Mouse (Mus musculus): ENCODE data around the gene Pgap2.

The Pgap2 gene

GRCm38 (mm10) chr7:102209756-102210721 lies at the start of gene Pgap2, which contains the start of gene Nup98:
TSS of gene Pgap2 (plus strand) at chr7:102210208.
TSS of gene Nup98 (minus strand) at chr7:102210176.
- peak; percentile 100 for DNase-seq (ENCODE audit: low read depth, low spot score)

GRCm38 (mm10) chr7:102170300-102170699 lies 39.7 kb upstream of the Pgap2 start:
- DNase-seq (ENCODE audit: low read depth, low spot score) = peak; percentile 66

DNA sequence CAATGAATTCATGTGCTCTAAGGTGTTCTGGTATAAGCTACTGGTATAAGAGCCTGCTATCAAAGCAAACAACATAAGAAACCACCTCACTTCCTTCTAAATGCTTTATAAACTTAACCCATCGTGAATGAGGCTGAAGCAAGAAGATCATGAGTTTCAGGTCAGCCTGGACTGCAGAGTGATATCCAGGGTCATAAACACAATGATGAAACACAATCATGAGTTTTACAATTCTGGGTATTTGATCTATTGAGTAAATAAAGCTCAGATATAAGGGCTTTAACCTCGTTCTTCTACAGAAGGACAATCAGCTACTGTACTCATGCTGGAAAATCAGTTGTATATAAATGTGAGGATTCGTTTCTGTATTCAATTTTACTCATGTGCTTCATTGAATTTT lies 26.2 kb upstream of the Pgap2 start:
- no peak for DNase-seq (ENCODE audit: low read depth, low spot score)

DNA sequence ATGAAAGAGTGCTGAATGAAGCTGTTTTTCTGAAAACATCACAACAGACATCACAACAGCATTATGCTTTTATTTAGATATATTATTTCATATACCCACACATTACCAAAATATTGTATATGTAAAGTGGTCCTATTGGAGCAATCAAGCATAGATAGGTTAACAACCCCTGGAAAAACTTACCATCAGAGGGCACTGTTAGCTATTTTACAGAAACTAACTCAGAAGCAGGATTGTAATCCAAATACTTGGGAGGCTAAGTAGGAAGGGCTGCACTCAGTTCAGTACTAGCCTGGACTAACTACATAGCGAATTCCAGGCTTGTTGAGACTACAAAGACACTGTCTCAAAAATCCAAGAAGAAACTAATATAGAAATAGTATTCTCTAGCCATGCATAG lies 17.7 kb upstream of the Pgap2 start:
- DNase-seq (ENCODE audit: low read depth, low spot score) = no peak

GRCm38 (mm10) chr7:102200576-102200975 lies 9.4 kb upstream of the Pgap2 start:
- peak; percentile 65 for DNase-seq (ENCODE audit: low read depth, low spot score)

DNA sequence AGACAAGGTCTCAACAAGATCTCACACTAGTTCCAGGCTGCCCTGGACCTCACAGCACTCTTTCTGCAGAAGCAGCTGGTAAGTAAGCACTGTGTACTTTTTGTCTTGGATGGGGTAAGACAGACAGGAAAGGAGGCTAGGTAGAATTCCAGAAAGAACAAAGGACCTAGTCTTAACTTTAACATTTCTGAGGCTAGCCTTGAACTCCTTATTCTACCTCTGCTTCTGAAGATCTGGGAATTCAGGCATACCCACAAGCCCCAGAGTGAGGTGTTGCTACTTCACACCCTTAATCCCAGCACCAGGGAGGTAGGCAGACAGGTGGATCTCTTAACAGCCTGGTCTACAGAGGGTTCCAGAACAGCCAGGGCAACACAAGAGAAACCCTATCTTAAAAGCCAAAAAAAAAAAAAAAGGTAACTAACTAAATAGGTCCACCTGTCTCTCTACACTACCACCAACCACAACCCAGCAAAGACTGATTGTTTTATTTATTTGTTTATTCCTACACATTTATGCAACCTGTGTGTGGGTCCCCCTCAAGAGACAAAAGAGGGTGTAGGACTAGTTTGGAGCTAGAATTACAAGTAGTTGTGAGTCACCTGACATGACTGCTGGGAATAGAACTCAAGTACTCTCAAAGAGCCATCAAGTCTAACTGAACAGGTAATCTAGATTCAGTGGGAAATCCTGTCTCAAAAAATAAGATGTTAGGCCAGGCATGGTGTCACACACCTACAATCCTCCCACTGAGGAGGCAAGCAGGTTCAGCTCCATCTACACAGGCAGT lies 8.8 kb upstream of the Pgap2 start:
- peak; percentile 68 for DNase-seq (ENCODE audit: low read depth, low spot score)

GRCm38 (mm10) chr7:102204296-102204857 lies 5.6 kb upstream of the Pgap2 start:
- no peak for DNase-seq (ENCODE audit: low read depth, low spot score)

DNA sequence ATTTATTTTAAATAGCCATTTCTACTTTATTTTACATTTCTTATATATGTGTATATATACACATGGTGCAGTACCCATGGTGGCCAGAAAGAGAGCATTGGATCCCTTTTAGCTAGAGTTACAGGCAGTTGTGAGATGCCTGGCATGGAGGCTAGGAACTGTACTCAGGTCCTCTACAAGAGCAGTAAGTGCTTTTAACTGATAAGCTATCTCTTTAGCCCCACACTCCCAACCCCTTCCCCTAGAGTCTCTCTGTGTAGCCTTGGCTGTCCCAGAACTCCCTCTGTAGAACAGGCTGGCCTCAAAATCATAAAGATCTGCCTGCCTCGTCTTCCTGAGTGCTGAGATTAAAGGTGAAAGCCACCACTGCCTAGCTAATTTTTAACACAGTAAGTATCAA lies 4.4 kb upstream of the Pgap2 start:
- no peak for DNase-seq (ENCODE audit: low read depth, low spot score)

- DNase-seq (ENCODE audit: low read depth, low spot score) = no peak
Observed at GRCm38 (mm10) chr7:102208806-102209363, 1.1 kb upstream of the Pgap2 start.

- DNase-seq (ENCODE audit: low read depth, low spot score) = peak; percentile 23
Observed at GRCm38 (mm10) chr7:102211071-102211470, 1.1 kb downstream of the Pgap2 start.

DNA sequence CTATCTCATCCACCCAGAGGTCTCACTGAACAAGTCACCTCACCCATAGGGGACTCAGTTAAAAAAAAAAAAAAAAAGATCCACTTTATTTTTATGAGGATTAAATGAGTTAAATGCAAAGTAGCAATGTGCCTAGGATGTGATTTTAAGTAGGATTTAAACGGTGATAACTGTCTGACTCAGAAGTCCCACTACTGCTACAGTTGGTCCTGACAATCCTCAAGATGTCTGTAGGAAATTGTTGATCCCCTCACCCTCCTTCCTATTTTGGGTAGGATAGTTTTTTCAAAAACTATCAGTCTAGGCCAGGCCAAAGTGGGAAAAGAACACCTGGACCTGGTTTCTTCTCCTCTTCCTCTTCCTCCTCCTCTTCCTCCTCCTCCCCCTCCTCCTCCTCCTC lies 11.9 kb downstream of the Pgap2 start:
- DNase-seq (ENCODE audit: low read depth, low spot score) = no peak

GRCm38 (mm10) chr7:102222336-102222735 lies 12.3 kb downstream of the Pgap2 start:
- DNase-seq (ENCODE audit: low read depth, low spot score) = peak; percentile 81

DNA sequence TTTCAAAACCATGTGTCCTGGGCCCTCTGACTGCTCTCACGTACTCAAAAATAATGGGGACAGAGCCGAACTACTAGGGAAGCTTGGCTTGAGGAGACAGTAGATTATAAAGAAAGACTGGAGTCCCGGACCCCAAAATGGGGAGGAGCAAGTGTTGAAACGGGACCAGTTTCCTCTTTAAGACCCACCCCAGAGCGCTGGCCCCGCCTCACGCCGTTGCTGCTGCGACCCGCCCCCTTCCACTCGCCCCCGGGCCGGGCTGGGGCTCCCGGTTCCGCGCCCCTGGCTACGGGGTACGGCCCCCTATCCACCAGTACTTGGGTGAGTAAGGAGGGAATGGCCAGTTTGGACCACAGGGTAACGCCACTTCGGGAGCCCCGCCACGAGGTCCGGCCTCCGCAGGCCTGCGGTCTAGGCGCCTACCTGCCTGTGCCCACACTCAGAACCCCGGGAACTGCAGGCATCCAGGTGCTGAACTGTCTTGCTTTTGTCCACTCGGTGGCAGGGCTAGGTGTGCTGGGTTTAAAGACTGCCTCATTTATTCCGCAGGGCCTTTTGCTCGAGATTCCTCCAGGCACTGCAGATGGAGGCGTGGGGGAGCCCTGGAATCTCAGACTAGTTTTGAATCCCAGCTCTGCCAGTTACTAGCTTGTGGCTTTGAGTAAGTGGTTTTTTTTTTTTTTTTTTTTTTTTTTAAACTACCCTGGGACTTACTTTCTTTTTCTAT lies 13.0 kb downstream of the Pgap2 start:
- DNase-seq (ENCODE audit: low read depth, low spot score) = peak; percentile 72

GRCm38 (mm10) chr7:102223883-102224738 lies 14.1 kb downstream of the Pgap2 start:
- DNase-seq (ENCODE audit: low read depth, low spot score) = no peak

DNA sequence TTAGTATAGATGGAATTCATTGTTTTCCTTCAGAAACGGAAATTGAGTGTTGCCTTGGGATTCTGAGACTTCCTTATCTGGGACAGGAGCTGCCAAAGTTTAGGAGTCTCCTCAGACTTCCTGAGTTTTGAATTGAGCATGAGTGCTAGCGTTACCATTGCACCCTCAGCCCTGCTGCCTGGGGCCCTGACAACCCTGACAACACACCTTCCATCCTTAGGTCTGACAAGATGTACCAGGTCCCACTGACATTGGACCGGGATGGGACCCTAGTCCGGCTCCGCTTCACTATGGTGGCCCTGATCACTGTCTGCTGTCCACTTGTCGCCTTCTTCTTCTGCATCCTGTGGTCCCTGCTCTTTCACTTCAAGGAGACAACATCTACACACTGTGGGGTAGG lies 16.0 kb downstream of the Pgap2 start:
- no peak for DNase-seq (ENCODE audit: low read depth, low spot score)

DNA sequence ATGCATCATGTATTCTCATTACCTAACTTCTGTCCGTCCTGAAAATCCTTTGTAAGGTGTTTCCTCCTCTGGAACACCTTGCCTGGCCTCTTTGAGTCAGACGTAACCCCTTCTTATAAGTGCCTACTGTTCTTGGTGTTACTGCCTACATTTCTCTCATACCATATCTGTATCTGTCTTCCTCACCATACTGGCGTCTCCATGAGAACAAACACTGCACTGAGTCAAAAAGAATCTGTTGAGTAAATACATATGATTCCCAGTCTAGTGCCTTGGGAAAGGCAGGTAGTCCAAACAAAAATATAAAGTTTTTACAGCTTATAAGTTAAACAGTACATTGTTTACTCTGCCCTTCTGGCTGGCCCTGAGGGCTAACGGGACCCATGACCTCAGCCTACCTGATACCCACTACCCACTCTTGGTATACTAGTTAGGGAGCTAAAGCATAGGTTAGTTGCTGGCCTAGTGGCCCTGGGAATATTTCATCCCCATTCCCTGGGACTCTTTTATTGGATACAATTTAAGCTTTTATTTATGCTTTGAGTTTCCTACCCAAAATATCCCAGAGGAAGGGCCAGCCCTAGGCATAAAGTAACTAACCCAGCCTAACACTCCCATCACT lies 18.2 kb downstream of the Pgap2 start:
- no peak for DNase-seq (ENCODE audit: low read depth, low spot score)

DNA sequence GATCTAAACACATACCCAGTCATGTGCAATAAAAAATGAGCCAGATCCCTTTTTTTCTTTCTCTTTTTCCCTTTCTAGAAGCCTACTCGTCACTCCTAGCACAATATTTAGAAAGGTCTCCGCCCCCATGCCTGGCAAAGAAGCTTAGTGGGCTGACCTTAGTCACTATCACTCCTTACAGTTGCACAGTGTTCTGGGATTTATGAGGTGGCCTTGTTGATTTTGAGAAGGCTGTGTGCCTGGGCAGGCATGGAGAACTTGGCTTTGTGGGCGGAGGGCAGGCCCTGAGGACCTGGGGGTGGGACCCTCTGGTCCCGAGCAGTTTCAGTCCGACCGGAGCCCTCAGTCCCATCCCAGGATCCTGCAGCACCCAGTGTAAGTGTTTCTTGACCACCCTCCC lies 19.8 kb downstream of the Pgap2 start:
- DNase-seq (ENCODE audit: low read depth, low spot score) = no peak

DNA sequence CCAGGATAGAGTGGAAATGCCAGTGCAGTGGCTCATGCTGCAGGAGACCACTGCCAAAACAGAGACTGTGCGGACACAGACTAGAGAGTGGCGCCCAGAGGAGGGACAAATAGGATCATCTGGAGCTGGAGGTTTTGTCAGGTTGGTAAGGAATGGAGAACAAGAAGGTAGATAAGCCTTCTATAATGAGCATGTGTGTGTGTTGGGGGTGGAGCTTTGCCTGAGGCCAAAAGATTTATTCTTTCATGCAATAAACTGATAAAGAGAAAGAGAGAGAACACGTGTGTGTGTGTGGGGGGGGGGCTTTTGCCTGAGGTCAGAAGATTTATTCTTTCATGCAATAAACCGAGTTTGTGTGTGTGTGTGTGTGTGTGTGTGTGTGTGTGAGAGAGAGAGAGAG lies 23.1 kb downstream of the Pgap2 start:
- DNase-seq (ENCODE audit: low read depth, low spot score) = no peak

GRCm38 (mm10) chr7:102238686-102239286 lies 28.8 kb downstream of the Pgap2 start:
- no peak for DNase-seq (ENCODE audit: low read depth, low spot score)

All from ES-CJ7 (cell line).